29 mouse cellular contexts compared by ENCODE assay signal in the genomic region with DNA sequence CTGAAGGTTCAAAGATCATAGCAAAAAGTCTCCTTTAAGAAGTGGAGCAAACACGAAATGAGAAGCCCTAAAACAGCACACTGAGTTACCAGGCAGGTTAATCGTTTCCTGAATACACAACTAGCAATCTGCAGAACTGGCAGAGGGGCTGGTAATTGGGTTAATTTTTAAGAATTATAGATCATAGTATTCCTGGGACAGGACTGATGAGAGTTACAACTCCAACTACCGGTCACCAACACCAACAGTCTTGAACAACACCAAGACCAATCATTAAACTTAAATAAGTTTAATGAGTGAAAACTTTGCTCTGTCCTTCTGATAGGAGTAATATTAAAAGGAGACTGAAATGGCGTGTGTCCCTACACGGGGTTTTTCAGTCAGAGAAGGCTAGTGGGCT. TPM values are rescaled to one million over a fixed set of nuclear protein-coding genes. Genes with fewer than 3 reads are reported as not detected.
A peak's percentile ranks its signal among the peaks of the same experiment; 100 is the strongest.
DNase-seq lines count a peak whose midpoint lies in the region; ATAC-seq and TF ChIP-seq lines count a peak whose summit lies in the region.
"Had no signal": no experiment of that assay in that cellular context is flagged by ENCODE, and none has a peak within 500 bp of the region (broad histone marks: within the 10 kb centered on the region; RNA-seq: fewer than 3 reads in every experiment).

No protein-coding gene starts in this region.

- WGBS in hindbrain, postnatal 0 days, result 87% methylated on average over 5 of the region's 5 CpGs
- 85% methylated on average over 5 of the region's 5 CpGs for WGBS in hindbrain, embryonic 12.5 days
- WGBS in kidney, embryonic 15.5 days, result 60% methylated on average over 5 of the region's 5 CpGs
- WGBS in midbrain, postnatal 0 days, result 91% methylated on average over 5 of the region's 5 CpGs

- H3K9me3 ChIP-seq in hindbrain, postnatal 0 days (ENCODE audit: low read length), result no peaks in the 10 kb centered on the region
- H3K9me3 ChIP-seq in hindbrain, embryonic 12.5 days (replicated peaks), result no peaks in the 10 kb centered on the region
- H3K9me3 ChIP-seq in kidney, embryonic 15.5 days (replicated peaks), result no peaks in the 10 kb centered on the region
- H3K9me3 ChIP-seq in midbrain, postnatal 0 days (ENCODE audit: low read length), result no peaks in the 10 kb centered on the region
- H3K9me3 ChIP-seq: embryonic facial prominence, embryonic 10.5 days; embryonic facial prominence, embryonic 15.5 days; forebrain, embryonic 12.5 days; heart, embryonic 12.5 days; midbrain, embryonic 12.5 days had no signal

- no peak for ATAC-seq in hindbrain, postnatal 0 days
- ATAC-seq in hindbrain, embryonic 12.5 days (ENCODE audit: low FRiP score), result no peak
- 0 out of 2 replicates have a peak, but pooled peaks have one; percentile 5 for ATAC-seq in kidney, embryonic 15.5 days (replicated peaks; ENCODE audit: low FRiP score)
- ATAC-seq in midbrain, postnatal 0 days (ENCODE audit: low FRiP score), result no peak
- ATAC-seq: forebrain, postnatal 0 days; intestine, embryonic 16.5 days; lung, postnatal 0 days had no signal

- no peak for TF ChIP-seq CTCF in hindbrain, postnatal 0 days (IDR thresholded peaks at IDR 0.05; ENCODE audit: low read depth)
- TF ChIP-seq CTCF in left cerebral cortex, adult 2 months (IDR thresholded peaks at IDR 0.05), result no peak
- TF ChIP-seq CTCF in midbrain, postnatal 0 days (IDR thresholded peaks at IDR 0.05), result no peak

- no peak overlapping the region for H3K4me3 ChIP-seq in hindbrain, postnatal 0 days (ENCODE audit: low read length)
- H3K4me3 ChIP-seq in hindbrain, embryonic 12.5 days, result no peak overlapping the region
- H3K4me3 ChIP-seq in left cerebral cortex, adult 2 months, result peak overlapping the region; percentile 3; the same call in 1 of the 2 replicates
- peak overlapping the region; percentile 19 for H3K4me3 ChIP-seq in kidney, embryonic 15.5 days (replicated peaks)
- H3K4me3 ChIP-seq in midbrain, postnatal 0 days (ENCODE audit: low read depth, low read length), result no peak overlapping the region
- H3K4me3 ChIP-seq: embryonic facial prominence, embryonic 10.5 days; embryonic facial prominence, embryonic 15.5 days; forebrain, embryonic 12.5 days; heart, adult 2 months; heart, embryonic 12.5 days; megakaryocyte, embryonic 14.5 days; midbrain, embryonic 12.5 days had no signal

- H3K9ac ChIP-seq in hindbrain, postnatal 0 days (replicated peaks; ENCODE audit: low read length), result no peak overlapping the region
- no peak overlapping the region for H3K9ac ChIP-seq in hindbrain, embryonic 12.5 days
- H3K9ac ChIP-seq in kidney, embryonic 15.5 days, result no peak overlapping the region
- H3K9ac ChIP-seq in midbrain, postnatal 0 days (replicated peaks; ENCODE audit: low read length, poor library complexity, severe bottlenecking), result no peak overlapping the region
- H3K9ac ChIP-seq: embryonic facial prominence, embryonic 15.5 days; forebrain, embryonic 12.5 days; forebrain, postnatal 0 days; heart, embryonic 12.5 days; midbrain, embryonic 12.5 days had no signal

- intact Hi-C loops in left cerebral cortex, adult 2 months (cut with DNase I), result no loop called here
- intact Hi-C loops in left cerebral cortex, postnatal 14 days (cut with DNase I), result no loop called here

- 0 out of 2 replicates have a peak, but pooled peaks cover 5% of the 10 kb centered on the region for H3K4me1 ChIP-seq in hindbrain, postnatal 0 days (ENCODE audit: insufficient read depth, low read length)
- peaks cover 5% of the 10 kb centered on the region; the same call in 1 of the 2 replicates for H3K4me1 ChIP-seq in hindbrain, embryonic 12.5 days
- peaks cover 21% of the 10 kb centered on the region for H3K4me1 ChIP-seq in kidney, embryonic 15.5 days
- no peaks in the 10 kb centered on the region; the same call in 1 of the 2 replicates for H3K4me1 ChIP-seq in midbrain, postnatal 0 days (ENCODE audit: insufficient read depth, low read length)

- no peaks in the 10 kb centered on the region for H3K27me3 ChIP-seq in hindbrain, postnatal 0 days (ENCODE audit: insufficient read depth, low read length)
- peaks cover 3% of the 10 kb centered on the region for H3K27me3 ChIP-seq in hindbrain, embryonic 12.5 days
- H3K27me3 ChIP-seq in kidney, embryonic 15.5 days, result peaks cover 16% of the 10 kb centered on the region
- no peaks in the 10 kb centered on the region for H3K27me3 ChIP-seq in midbrain, postnatal 0 days (ENCODE audit: insufficient read depth, low read length)

- H3K27ac ChIP-seq in hindbrain, postnatal 0 days, result no peak overlapping the region
- H3K27ac ChIP-seq in hindbrain, embryonic 12.5 days, result no peak overlapping the region
- H3K27ac ChIP-seq in left cerebral cortex, adult 2 months, result no peak overlapping the region
- 0 out of 2 replicates have a peak overlapping the region, but pooled peaks have one; percentile 18 for H3K27ac ChIP-seq in kidney, embryonic 15.5 days
- no peak overlapping the region for H3K27ac ChIP-seq in midbrain, postnatal 0 days (ENCODE audit: low read depth, low read length)
- H3K27ac ChIP-seq: embryonic facial prominence, embryonic 10.5 days; embryonic facial prominence, embryonic 15.5 days; forebrain, embryonic 12.5 days; heart, adult 2 months; midbrain, embryonic 12.5 days had no signal

- peak overlapping the region; percentile 86; the same call in 1 of the 2 replicates for H3K4me2 ChIP-seq in hindbrain, postnatal 0 days (ENCODE audit: low read depth, low read length)
- no peak overlapping the region for H3K4me2 ChIP-seq in hindbrain, embryonic 12.5 days (replicated peaks)
- H3K4me2 ChIP-seq in kidney, embryonic 15.5 days, result peak overlapping the region; percentile 98; the same call in 1 of the 2 replicates
- H3K4me2 ChIP-seq in midbrain, postnatal 0 days (ENCODE audit: low read depth, low read length, poor library complexity, severe bottlenecking), result no peak overlapping the region
- H3K4me2 ChIP-seq: embryonic facial prominence, embryonic 15.5 days; forebrain, embryonic 12.5 days; heart, embryonic 12.5 days; liver, embryonic 11.5 days; midbrain, embryonic 12.5 days had no signal

- no peak for DNase-seq in hindbrain, postnatal 0 days (ENCODE audit: low spot score)
- no peak for DNase-seq in left cerebral cortex, adult 2 months (ENCODE audit: extremely low spot score in 1 of 2, low spot score in 2 of 2)
- no peak for DNase-seq in left cerebral cortex, postnatal 14 days (ENCODE audit: low spot score in 2 of 2)
- peak; percentile 39 to 84 for DNase-seq in kidney, postnatal 36 days
- DNase-seq in midbrain, postnatal 0 days (ENCODE audit: low spot score), result no peak
- DNase-seq: adrenal gland, postnatal 14 days; cerebellum, adult 11-12 months; cerebellum, adult 9-11 months; forebrain, postnatal 0 days; heart, adult 2 months; lung, adult 18-20 months; lung, postnatal 4 days; thymus, postnatal 4 days had no signal

- H3K36me3 ChIP-seq in hindbrain, postnatal 0 days (ENCODE audit: insufficient read depth, low read length), result no peaks in the 10 kb centered on the region
- H3K36me3 ChIP-seq in hindbrain, embryonic 12.5 days, result no peaks in the 10 kb centered on the region
- no peaks in the 10 kb centered on the region for H3K36me3 ChIP-seq in kidney, embryonic 15.5 days
- H3K36me3 ChIP-seq in midbrain, postnatal 0 days (ENCODE audit: insufficient read depth, low read length), result no peaks in the 10 kb centered on the region
- H3K36me3 ChIP-seq: embryonic facial prominence, embryonic 10.5 days; embryonic facial prominence, embryonic 15.5 days; forebrain, embryonic 12.5 days; G1E; heart, embryonic 12.5 days; midbrain, embryonic 12.5 days had no signal

RNA-seq across cellular contexts. Expression of a gene that starts 3.8 kb away (rescaled TPM):
- 25.2 and 30.6 TPM in 2 replicates for total RNA-seq in hindbrain, postnatal 0 days (2014; rRNA removed)
- polyA plus RNA-seq in hindbrain, postnatal 0 days (2015; fragmentation: Nextera tagmentation; extraction: Ambion mirVana), result 7.4 and 8.3 TPM in 2 replicates
- polyA plus RNA-seq in hindbrain, embryonic 12.5 days (2016; fragmentation: Nextera tagmentation; extraction: Ambion mirVana), result 1.6 and 1.7 TPM in 2 replicates
- total RNA-seq in left cerebral cortex, adult 2 months (2021), result 10 to 100 TPM; 38.9 to 44.8 TPM
- total RNA-seq in left cerebral cortex, postnatal 14 days (2021), result 10 to 100 TPM; 40.9 to 41.2 TPM
- 9.4 and 9.7 TPM in 2 replicates for polyA plus RNA-seq in kidney, embryonic 15.5 days (2015; fragmentation: Nextera tagmentation; extraction: Ambion mirVana)
- total RNA-seq in midbrain, postnatal 0 days (2014; rRNA removed), result 20.8 and 21.1 TPM in 2 replicates
- 5.1 and 5.7 TPM in 2 replicates for polyA plus RNA-seq in midbrain, postnatal 0 days (2015; fragmentation: Nextera tagmentation; extraction: Ambion mirVana)
- total RNA-seq: common myeloid progenitor, adult 5-6 weeks; hematopoietic stem cell, adult 5-6 weeks had no signal
- polyA plus RNA-seq: G1E; heart, postnatal 0 days; testis, adult 2 months had no signal

Comparison
In these comparisons a context has a peak if more than half of its experiments do, and no peak if none do; other contexts are left out.
1. H3K4me2 ChIP-seq: peak in hindbrain, postnatal 0 days (single experiment) and kidney, embryonic 15.5 days (single experiment); none in hindbrain, embryonic 12.5 days (single experiment) and midbrain, postnatal 0 days (single experiment).
2. DNase-seq: peak in kidney, postnatal 36 days (2 of 2); none in hindbrain, postnatal 0 days (single experiment), left cerebral cortex, adult 2 months (0 of 2), left cerebral cortex, postnatal 14 days (0 of 2) and midbrain, postnatal 0 days (single experiment).
3. H3K4me3 ChIP-seq: peak in left cerebral cortex, adult 2 months (single experiment) and kidney, embryonic 15.5 days (single experiment); none in hindbrain, postnatal 0 days (single experiment), hindbrain, embryonic 12.5 days (single experiment) and midbrain, postnatal 0 days (single experiment).